Mouse (Mus musculus): ENCODE data around the gene Nek9.

The Nek9 gene

DNA sequence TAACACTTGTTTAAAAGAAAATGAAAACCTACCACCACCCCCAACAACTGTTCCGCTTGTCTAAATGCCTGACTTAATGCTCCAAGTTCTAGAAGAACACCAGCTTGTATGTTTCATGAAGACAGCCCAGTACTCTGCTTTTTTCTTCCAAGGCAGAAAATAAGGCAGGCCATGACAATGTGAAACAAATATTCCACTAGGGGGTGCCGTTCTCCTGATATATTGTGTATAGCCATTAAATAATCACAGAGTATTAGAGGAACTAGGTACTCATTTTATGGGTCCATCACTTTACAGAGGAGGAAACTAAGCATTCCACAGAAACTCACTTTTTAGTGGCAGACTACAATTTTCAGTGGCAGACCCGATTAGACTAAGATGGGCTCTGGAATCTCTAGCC, 7.2 kb upstream of the Nek9 start:
- DNase-seq = peak; percentile 33

DNA sequence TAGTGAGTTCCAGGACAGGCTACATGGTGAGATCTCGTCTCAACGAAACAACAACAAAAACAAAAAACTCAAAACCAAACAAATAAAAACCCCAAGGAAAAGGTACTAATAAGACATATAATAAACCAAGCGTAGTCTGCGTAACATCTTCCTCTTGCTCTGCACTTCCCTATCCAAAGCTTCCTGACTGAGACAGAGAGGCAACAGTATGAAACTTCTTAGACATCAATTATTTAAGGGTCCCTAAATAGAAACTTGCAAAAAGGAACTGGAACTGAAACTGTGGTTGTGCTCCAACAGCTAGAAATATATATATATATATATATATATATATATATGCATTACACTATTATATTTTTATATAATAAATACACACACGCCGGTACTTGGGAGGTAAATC, 6.4 kb upstream of the Nek9 start:
- no peak for DNase-seq

- no peak for DNase-seq
These were observed 5.1 kb upstream of the Nek9 start for GRCm38 (mm10) chr12:85344252-85344651.

GRCm38 (mm10) chr12:85342310-85342709, 3.1 kb upstream of the Nek9 start:
- no peak for DNase-seq

DNA sequence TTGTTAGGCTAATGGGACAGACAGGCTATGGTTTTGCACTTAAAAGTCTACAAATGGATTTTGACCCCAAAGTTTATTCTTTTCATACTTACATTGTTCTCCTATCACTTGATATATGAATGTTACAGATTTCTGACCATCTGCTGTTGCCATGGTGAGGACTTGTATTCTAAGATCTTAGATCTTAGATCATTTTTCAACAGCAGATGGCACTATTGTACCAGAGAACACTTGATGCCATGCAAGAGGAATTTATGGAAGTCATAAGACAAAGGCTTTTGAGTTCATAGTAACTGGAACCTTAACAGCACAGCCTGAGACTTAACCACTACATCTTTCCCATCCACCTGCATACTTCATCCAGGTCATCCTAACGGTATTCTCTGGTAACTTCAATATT, 2.0 kb upstream of the Nek9 start:
- peak; percentile 8 for DNase-seq

DNA sequence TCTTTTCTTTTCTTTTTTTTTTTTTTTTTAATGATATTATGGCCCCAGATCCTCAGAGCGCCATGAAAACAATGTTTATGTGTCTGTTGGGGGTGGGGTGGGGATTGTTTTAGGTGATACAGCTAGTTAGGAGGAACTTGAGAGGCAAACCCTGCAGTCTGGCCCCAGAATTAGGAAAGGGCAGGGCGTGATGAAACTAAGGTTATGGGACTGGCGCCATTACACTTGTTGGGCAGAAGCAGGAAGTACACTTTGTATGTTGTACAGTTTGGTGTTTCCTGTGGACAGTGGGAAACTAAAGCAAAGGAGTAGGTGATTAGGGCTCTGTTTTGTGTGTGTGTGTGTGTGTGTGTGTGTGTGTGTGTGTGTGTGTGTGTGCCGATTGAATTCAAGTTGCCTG, 785 bp upstream of the Nek9 start:
- no peak for DNase-seq

DNA sequence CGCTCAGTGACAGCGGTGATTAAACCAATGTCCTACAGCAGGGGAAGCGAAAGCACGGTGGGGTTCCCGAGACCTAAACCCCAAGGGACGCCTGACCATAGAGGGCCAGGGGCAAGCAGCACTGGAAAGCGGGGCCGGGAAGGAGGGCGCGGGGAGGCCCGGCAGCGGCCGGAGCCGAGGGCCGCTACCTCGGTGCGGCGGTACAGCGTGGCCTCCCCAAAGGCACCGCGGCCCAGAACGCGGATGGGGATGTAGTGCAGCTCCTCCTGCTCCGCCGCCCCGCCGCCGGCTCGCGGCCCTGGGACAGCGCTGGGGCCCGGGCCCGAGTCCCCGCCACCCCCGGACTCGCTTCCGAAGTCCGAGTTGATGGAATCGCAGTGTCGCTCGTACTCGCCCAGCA, 347 bp downstream of the Nek9 start:
- no peak for DNase-seq

DNA sequence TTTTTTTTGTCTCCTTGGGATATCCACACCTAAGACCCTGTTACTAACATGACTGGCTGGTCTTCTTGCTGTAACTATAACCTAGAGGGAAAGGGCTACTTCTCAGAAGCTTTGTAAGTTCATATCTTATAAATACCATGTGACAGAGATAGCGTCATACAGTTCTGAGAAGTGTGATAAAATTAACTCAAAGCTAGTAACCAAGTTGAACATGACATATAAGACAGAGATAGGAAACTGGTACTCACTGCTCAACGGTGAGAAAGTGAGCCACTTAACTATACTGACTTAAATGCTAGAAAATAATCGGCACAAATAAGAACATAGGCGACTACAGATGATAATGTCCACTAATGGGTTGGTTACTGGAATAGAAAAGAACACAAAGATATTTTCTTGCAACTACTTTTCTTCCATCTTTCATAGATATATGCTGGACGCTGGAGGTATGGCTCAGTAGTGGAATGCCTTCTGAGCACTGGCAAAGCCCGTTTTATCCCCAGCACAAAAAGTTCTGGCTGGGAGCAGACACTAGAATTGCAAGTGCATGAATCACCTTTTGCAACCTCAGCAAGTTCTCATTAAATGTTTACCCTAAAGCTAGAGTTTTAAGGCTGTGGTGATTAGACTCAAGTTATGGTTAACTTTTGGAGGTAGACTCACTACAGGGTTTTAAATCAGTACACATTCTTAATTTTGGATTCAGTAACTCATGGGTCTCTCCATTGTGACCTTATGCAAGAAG, 1.4 kb downstream of the Nek9 start:
- no peak for DNase-seq

GRCm38 (mm10) chr12:85330153-85330552, 9.0 kb downstream of the Nek9 start:
- DNase-seq = no peak

GRCm38 (mm10) chr12:85308651-85309050, 30.5 kb downstream of the Nek9 start:
- DNase-seq = peak; percentile 39

DNA sequence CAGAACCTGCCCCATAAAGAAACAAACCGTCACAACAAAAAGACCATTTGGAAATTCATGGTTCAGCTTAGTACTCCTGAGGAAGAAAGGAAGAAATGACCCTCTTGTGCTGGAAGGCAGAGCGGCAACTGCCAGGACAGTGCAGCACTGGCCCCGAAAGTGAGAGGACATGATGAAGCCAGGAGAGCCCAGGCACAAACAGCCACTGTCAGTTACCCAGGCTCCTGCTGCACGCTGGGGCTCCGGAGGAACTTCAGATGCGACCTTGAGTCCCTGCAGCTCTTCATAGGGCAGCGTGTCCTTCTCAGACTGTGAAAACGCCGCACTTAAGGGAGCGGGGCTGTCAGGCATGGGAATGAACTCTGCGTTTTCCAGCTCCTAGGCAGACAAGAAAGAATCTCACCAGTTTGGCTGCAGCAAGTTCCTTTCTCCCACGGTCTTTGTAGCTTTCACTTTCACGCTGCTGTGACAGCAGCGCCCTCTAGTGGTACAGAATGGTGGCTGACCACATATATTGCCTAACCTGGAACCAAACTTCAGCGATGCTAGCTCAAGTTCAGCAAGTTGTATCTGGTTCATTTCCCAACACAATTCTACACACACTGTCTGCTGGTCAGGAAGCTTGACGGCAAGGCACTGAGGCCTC, 33.8 kb downstream of the Nek9 start:
- peak; percentile 76 for DNase-seq

GRCm38 (mm10) chr12:85304725-85305124, 34.4 kb downstream of the Nek9 start:
- DNase-seq = no peak

DNA sequence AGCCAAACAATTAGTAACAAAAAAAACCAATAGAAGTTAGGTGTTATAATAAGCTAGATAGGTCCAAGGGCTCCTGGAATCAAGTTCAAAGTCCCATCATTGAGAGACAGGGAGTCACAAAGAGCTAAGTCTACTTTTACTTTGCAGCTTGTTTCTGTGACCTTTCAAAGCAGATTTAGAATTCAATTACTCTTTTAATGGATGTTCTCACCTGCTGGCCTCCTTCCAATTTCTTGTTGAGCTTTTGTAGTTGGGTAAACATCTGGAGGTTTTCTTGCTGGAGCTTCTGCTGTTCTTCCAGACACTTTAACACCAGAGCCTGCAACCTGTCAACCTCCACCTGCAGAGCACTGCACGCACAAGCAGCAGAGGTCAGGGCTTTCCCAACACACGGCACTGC, 35.9 kb downstream of the Nek9 start:
- no peak for DNase-seq

DNA sequence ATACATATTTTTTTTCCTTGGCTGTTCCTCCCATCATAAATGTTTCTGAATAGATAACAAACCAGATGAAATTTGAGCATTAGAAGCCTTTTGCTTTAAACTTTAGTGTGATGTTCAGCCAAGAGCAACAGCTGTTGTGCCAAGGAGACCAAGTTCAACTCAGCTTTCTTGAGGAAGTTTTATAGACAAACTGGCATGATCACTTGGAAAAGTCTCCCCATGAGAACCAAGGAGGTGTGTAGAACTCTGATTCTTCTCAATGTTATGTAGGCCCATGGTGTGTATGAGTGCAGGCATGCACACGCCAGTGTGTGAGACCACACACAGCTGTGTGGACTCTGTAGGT, 40.4 kb downstream of the Nek9 start:
- no peak for DNase-seq

GRCm38 (mm10) chr12:85298127-85298834, 40.9 kb downstream of the Nek9 start:
- no peak for DNase-seq

DNA sequence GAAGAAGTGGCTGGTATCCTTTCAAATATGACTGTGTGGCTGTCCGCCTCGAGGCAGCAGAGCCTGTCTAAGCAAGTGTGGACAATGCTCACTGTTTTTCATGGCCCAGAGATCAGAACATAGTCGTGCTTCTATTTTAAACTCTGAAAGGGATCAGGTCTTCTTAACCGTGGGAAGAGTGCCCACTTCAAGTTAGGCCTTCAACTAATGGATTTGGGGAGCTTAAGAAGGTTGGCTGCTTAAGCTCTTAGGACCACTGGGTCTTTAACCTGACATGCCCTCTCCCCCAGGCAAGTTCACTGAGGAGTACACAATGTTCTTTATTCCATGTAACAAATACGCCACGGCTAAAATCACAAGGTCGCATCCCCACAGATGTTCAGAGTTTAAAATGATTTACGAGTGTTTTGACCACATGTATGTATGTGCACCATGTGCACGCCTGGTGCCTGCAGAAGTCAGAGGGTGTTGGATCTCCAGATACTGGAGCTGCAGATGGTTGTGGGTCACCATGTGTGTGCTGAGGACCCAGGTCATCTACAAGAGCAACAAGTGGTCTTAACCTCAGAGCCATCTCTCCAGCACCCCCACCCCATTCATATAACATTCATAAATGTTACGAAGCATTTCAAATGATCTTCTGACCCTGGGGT, 41.7 kb downstream of the Nek9 start:
- DNase-seq = no peak

- no peak for DNase-seq
These were observed 42.2 kb downstream of the Nek9 start for GRCm38 (mm10) chr12:85296915-85297314.

- no peak for DNase-seq
These were observed 43.7 kb downstream of the Nek9 start for GRCm38 (mm10) chr12:85295506-85295905.

GRCm38 (mm10) chr12:85292906-85293305, 46.3 kb downstream of the Nek9 start:
- DNase-seq = no peak

- DNase-seq = no peak
These were observed 46.9 kb downstream of the Nek9 start for GRCm38 (mm10) chr12:85292288-85292687.

DNA sequence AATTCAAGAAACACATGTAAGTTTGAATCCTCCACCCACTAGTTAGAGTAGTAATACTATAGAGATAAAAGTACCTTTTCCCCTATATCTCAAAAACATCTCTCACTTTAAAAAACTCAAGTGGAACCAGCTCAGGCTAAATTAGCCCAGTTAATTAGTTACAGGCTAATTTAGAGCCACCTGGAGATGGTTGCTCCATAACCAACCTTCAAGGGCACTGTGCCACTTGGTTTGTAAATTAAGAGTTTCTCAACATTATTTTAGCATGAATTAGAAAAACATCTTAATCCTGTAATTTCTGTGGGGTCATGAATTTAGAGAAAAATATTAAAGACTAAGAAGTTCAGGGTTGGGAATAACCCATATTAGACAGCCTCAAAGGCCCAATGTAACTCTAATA, 47.6 kb downstream of the Nek9 start:
- DNase-seq = no peak

- DNase-seq = no peak
These were observed 48.5 kb downstream of the Nek9 start for GRCm38 (mm10) chr12:85290633-85291032.

GRCm38 (mm10) chr12:85289157-85290000, 49.8 kb downstream of the Nek9 start:
- DNase-seq = no peak

Measured in cerebellum, adult 11 months (tissue).